Mouse (Mus musculus): ENCODE results near the gene Mrps18b. TPM values are rescaled to one million over a fixed set of nuclear protein-coding genes. Genes with fewer than 3 reads are reported as not detected.

The Mrps18b gene
- polyA plus RNA-seq (2017; shearing (Covaris generic)), result 85.8 TPM

GRCm38 (mm10) chr17:35916297-35917142 is at the start of gene Mrps18b, which contains the start of gene Ppp1r10:
Gene Mrps18b, minus strand, starts transcription at chr17:35916389.
Gene Ppp1r10, plus strand, starts transcription at chr17:35916434.

GRCm38 (mm10) chr17:35909919-35910369 is 6.2 kb downstream of the Mrps18b start, which contains the start of gene Atat1:
Gene Atat1, minus strand, starts transcription at chr17:35910075.

GRCm38 (mm10) chr17:35896781-35897643 is 19.2 kb downstream of the Mrps18b start, which contains the start of gene 2310061I04Rik:
Gene 2310061I04Rik, minus strand, starts transcription at chr17:35897431.

GRCm38 (mm10) chr17:35879245-35880057 is 36.7 kb downstream of the Mrps18b start, which contains the start of gene Dhx16:
Gene Dhx16, plus strand, starts transcription at chr17:35879819.

GRCm38 (mm10) chr17:35865481-35866280 is 50.5 kb downstream of the Mrps18b start, which contains the start of gene Ppp1r18:
Gene Ppp1r18, plus strand, starts transcription at chr17:35865593.

GRCm38 (mm10) chr17:35861198-35861857 is 54.9 kb downstream of the Mrps18b start, which contains the start of gene Nrm:
Gene Nrm, plus strand, starts transcription at chr17:35861318.

Other genes starting within 250 kb of the Mrps18b start
- gene Vars2, start 248.8 kb downstream of the Mrps18b start, polyA plus RNA-seq (2017; shearing (Covaris generic)), result 33.5 TPM
- gene Gtf2h4, start 242.7 kb downstream of the Mrps18b start, polyA plus RNA-seq (2017; shearing (Covaris generic)), result 27.5 TPM
- 8.4 TPM for gene Ddr1, start 211.8 kb downstream of the Mrps18b start, polyA plus RNA-seq (2017; shearing (Covaris generic))
- 2.0 TPM for gene Ier3, start 94.7 kb downstream of the Mrps18b start, polyA plus RNA-seq (2017; shearing (Covaris generic))
- gene Flot1, start 93.2 kb downstream of the Mrps18b start, polyA plus RNA-seq (2017; shearing (Covaris generic)), result 55.9 TPM
- gene Tubb5, start 78.1 kb downstream of the Mrps18b start, polyA plus RNA-seq (2017; shearing (Covaris generic)), result 127 TPM
- gene Mdc1, start 74.9 kb downstream of the Mrps18b start, polyA plus RNA-seq (2017; shearing (Covaris generic)), result 23.5 TPM
- 29.0 TPM for gene Nrm, start 55.1 kb downstream of the Mrps18b start, polyA plus RNA-seq (2017; shearing (Covaris generic))
- gene Ppp1r18, start 50.8 kb downstream of the Mrps18b start, polyA plus RNA-seq (2017; shearing (Covaris generic)), result 605 TPM
- 23.5 TPM for gene Dhx16, start 36.6 kb downstream of the Mrps18b start, polyA plus RNA-seq (2017; shearing (Covaris generic))
- gene 2310061I04Rik, start 19.0 kb downstream of the Mrps18b start, polyA plus RNA-seq (2017; shearing (Covaris generic)), result 40.7 TPM
- gene Atat1, start 6.3 kb downstream of the Mrps18b start, polyA plus RNA-seq (2017; shearing (Covaris generic)), result 22.1 TPM
- 59.3 TPM for gene Ppp1r10, start within 50 bp of the Mrps18b start, polyA plus RNA-seq (2017; shearing (Covaris generic))
- 174 TPM for gene Abcf1, start 53.4 kb upstream of the Mrps18b start, polyA plus RNA-seq (2017; shearing (Covaris generic))
- gene Gnl1, start 63.5 kb upstream of the Mrps18b start, polyA plus RNA-seq (2017; shearing (Covaris generic)), result 20.4 TPM
- gene Prr3, start 63.8 kb upstream of the Mrps18b start, polyA plus RNA-seq (2017; shearing (Covaris generic)), result 23.3 TPM
- 19.4 TPM for gene H2-T24, start 104.2 kb upstream of the Mrps18b start, polyA plus RNA-seq (2017; shearing (Covaris generic))
- gene H2-T23, start 116.5 kb upstream of the Mrps18b start, polyA plus RNA-seq (2017; shearing (Covaris generic)), result 776 TPM
- 250 TPM for gene H2-T22, start 126.4 kb upstream of the Mrps18b start, polyA plus RNA-seq (2017; shearing (Covaris generic))
- gene Gm6034, start 126.6 kb upstream of the Mrps18b start, polyA plus RNA-seq (2017; shearing (Covaris generic)), result 0.24 TPM
- 0.30 TPM for gene Gm11127, start 142.0 kb upstream of the Mrps18b start, polyA plus RNA-seq (2017; shearing (Covaris generic))
- gene Gm19684, start 205.3 kb upstream of the Mrps18b start, polyA plus RNA-seq (2017; shearing (Covaris generic)), result 1.5 TPM
- gene Gm7030, start 213.0 kb upstream of the Mrps18b start, polyA plus RNA-seq (2017; shearing (Covaris generic)), result not detected